Mouse (Mus musculus) ES-E14 (cell line): ENCODE results near the gene Sppl2b.

Source experiments
- CHD2 ChIP-seq: IDR thresholded peaks from 2 replicates; pipeline ENCODE4 v1.6.1; 2014; ENCODE audit warnings: mild to moderate bottlenecking, low read depth, low read length, inconsistent platforms
- HCFC1 ChIP-seq: IDR thresholded peaks from 2 replicates; pipeline ENCODE4 v1.6.1; 2012; ENCODE audit warnings: low read length, inconsistent platforms, borderline replicate concordance; ENCODE audit not compliant: insufficient read depth
- MAFK ChIP-seq: IDR thresholded peaks from 2 replicates; pipeline ENCODE4 v1.6.1; 2014; ENCODE audit warnings: mild to moderate bottlenecking, low read depth, low read length, inconsistent platforms; ENCODE audit not compliant: insufficient read depth
- ZC3H11A ChIP-seq: IDR thresholded peaks from 2 replicates; pipeline ENCODE4 v1.6.1; 2012; ENCODE audit warnings: low read depth, mild to moderate bottlenecking, inconsistent platforms, low read length, borderline replicate concordance

DNA sequence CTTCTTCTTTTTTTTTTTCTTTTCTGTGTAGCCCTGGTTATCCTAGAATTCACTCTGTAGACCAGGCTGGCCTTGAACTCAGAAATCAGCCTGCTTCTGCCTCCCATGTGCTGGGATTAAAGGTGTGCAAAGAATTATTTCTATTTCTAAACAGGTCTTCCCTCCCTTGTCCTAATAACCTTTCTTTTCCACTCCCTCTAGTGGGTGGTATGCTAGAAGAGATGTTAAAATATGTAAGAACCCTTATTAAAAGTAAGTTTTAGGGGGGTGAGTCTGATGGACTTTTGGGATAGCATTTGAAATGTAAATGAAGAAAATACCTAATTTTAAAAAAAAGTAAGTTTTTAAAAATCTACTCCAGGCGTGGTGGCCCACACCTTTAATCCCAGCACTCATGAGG, 31.8 kb upstream of the Sppl2b start:
- no peak for TF ChIP-seq MAFK
- TF ChIP-seq HCFC1: no peak
- no peak for TF ChIP-seq ZC3H11A
- no peak for TF ChIP-seq CHD2
